Mouse (Mus musculus) G1E (cell line): ENCODE measurements around the gene Krt6a. TPM values are rescaled to one million over a fixed set of nuclear protein-coding genes. Genes with fewer than 3 reads are reported as not detected.

Experiments
- ATAC-seq: 2 replicates; pipeline ENCODE4 v1.8.0; 2016; ENCODE audit warnings: mild to moderate bottlenecking; ENCODE audit not compliant: insufficient number of reproducible peaks, poor library complexity, low FRiP score, severe bottlenecking; ENCODE audit errors: extremely low read depth
- DNase-seq: peaks from one replicate; pipeline ENCODE4 v3.0.0; 2012; ENCODE audit warnings: low spot score
- H3K27me3 ChIP-seq: 2 replicates; pipeline ENCODE4 v1.6.1; 2012; ENCODE audit warnings: mild to moderate bottlenecking, low read length, inconsistent platforms; ENCODE audit not compliant: insufficient read depth
- H3K36me3 ChIP-seq: replicated peaks from 2 replicates; pipeline ENCODE3; 2012; ENCODE audit warnings: mild to moderate bottlenecking, inconsistent platforms
- H3K4me1 ChIP-seq: 2 replicates; pipeline ENCODE4 v1.6.1; 2012; ENCODE audit warnings: low read depth, low read length, inconsistent platforms, mixed read lengths; ENCODE audit not compliant: insufficient read depth
- H3K4me3 ChIP-seq: 2 replicates; pipeline ENCODE4 v1.5.1; 2012; ENCODE audit warnings: low read depth, mild to moderate bottlenecking, inconsistent platforms, low read length, moderate library complexity, mixed read lengths
- H3K9me3 ChIP-seq: replicated peaks from 2 replicates; pipeline ENCODE4 v1.6.1; 2012; ENCODE audit warnings: inconsistent platforms
- CTCF ChIP-seq: IDR thresholded peaks from 2 replicates; pipeline ENCODE4 v1.5.1; 2012; ENCODE audit warnings: low read depth, low read length, inconsistent platforms, mixed read lengths
- GATA1 ChIP-seq: IDR thresholded peaks from 2 replicates; pipeline ENCODE4 v1.6.1; 2012; ENCODE audit warnings: borderline replicate concordance, low read length, inconsistent platforms, mixed read lengths
- GATA2 ChIP-seq: IDR thresholded peaks from 2 replicates; pipeline ENCODE4 v1.6.1; 2012; ENCODE audit warnings: low read depth, low read length, inconsistent platforms, borderline replicate concordance
- POLR2AphosphoS5 ChIP-seq: IDR thresholded peaks from 2 replicates; pipeline ENCODE4 v1.6.1; 2012; ENCODE audit warnings: low read depth, low read length, inconsistent platforms; ENCODE audit not compliant: insufficient replicate concordance
- TAL1 ChIP-seq: conservative IDR thresholded peaks from 2 replicates; pipeline ENCODE4 v1.6.1; 2012; ENCODE audit warnings: low read depth, low read length, inconsistent platforms, mixed read lengths
- polyA plus RNA-seq: library from polyadenylated mRNA; stranded (reverse); fragments of >175 nt; gene quantifications from 2 replicates; pipeline ENCODE4 v1.2.3, GENCODE M21; 2012
- total RNA-seq, 2 experiments: library from RNA; stranded (forward) in 1 of 2; stranded (reverse) in 1 of 2; fragments of 200-1000 nt in 1 of 2; fragments of >200 nt in 1 of 2; fragmentation: Nextera tagmentation in 1 of 2; gene quantifications; 2 replicates each; pipeline ENCODE4 v1.2.3; 2014 to 2017

Gene Krt6a
- not detected in 2 replicates for total RNA-seq (2014; fragmentation: Nextera tagmentation)
- not detected in 2 replicates for total RNA-seq (2017)
- not detected in 2 replicates for polyA plus RNA-seq

- no peak for DNase-seq
- Histone ChIP-seq H3K9me3 (peaks cover 22% of the 10 kb centered on the region), H3K27me3 (no peaks in the 10 kb centered on the region), H3K4me3 (no peak within 1 kb of the TSS), H3K4me1 (no peaks in the 10 kb centered on the region), H3K36me3 (no peaks in the 10 kb centered on the region)
- no peak for TF ChIP-seq GATA1
- no peak for TF ChIP-seq POLR2AphosphoS5
- no peak for TF ChIP-seq CTCF
- TF ChIP-seq TAL1: no peak
- no peak for TF ChIP-seq GATA2
- no peak for ATAC-seq
Measured at GRCm38 (mm10) chr15:101694207-101694606, at the start of gene Krt6a. Krt6a (minus strand) TSS chr15:101694307.

GRCm38 (mm10) chr15:101742711-101743110 lies 48.6 kb upstream of the Krt6a start, which contains the start of gene Krt71:
Krt71 (minus strand) TSS chr15:101743109.
- Histone ChIP-seq H3K9me3 (peaks cover 44% of the 10 kb centered on the region), H3K27me3 (no peaks in the 10 kb centered on the region; the same call in 1 of the 2 replicates), H3K4me1 (no peaks in the 10 kb centered on the region), H3K4me3 (no peak within 1 kb of the TSS), H3K36me3 (no peaks in the 10 kb centered on the region)
- no peak for DNase-seq
- TF ChIP-seq POLR2AphosphoS5 (no peak), GATA1 (no peak), TAL1 (no peak), CTCF (no peak)
- ATAC-seq: no peak

DNA sequence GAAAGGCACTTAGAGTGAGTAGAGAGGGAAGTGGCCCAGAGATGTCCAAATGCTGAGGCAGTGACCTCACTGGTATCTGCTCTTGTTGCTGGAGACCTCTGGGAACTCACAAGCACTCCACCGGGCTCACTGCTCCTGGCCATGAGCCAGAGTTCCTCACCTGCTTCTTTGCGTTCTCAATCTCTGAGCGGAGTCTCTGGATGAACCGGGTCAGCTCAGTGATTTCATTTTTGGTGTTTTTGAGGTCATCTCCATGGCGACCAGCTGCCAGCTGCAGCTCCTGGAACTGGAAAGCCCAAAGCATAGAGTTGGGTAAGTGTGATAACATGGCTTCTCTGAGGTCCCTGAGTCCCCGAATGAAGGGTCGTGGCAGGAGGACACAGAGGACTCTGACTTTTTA lies 43.7 kb upstream of the Krt6a start:
- ATAC-seq (no peak), DNase-seq (no peak)
- H3K36me3 ChIP-seq: no peaks in the 10 kb centered on the region
- no peaks in the 10 kb centered on the region for H3K27me3 ChIP-seq
- TF ChIP-seq CTCF (no peak), POLR2AphosphoS5 (no peak), GATA2 (no peak), GATA1 (no peak), TAL1 (no peak)
- peaks cover 49% of the 10 kb centered on the region for H3K9me3 ChIP-seq
- no peak overlapping the region for H3K4me3 ChIP-seq
- no peaks in the 10 kb centered on the region for H3K4me1 ChIP-seq

DNA sequence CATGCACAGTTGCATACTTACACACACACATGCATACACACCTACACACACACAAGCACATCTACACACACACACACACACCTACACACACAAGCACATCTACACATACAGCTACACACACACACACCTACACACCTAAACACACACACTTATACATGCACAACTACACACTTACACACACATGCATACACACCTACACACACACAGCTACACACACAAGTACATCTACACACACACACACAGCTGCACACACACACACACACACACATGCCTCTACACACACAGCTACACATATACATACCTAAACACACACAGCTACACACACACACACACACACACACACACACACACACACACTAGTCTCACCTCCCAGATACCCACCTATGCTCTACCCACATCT lies 36.5 kb upstream of the Krt6a start:
- Histone ChIP-seq H3K36me3 (no peaks in the 10 kb centered on the region), H3K4me1 (no peaks in the 10 kb centered on the region), H3K27me3 (no peaks in the 10 kb centered on the region), H3K4me3 (no peak overlapping the region), H3K9me3 (peaks cover 36% of the 10 kb centered on the region)
- TF ChIP-seq TAL1 (no peak), CTCF (no peak), POLR2AphosphoS5 (no peak), GATA1 (no peak), GATA2 (no peak)
- no peak for DNase-seq
- no peak for ATAC-seq

GRCm38 (mm10) chr15:101724686-101725085 lies 30.6 kb upstream of the Krt6a start:
- DNase-seq (no peak), ATAC-seq (no peak)
- H3K36me3 ChIP-seq: no peaks in the 10 kb centered on the region
- no peaks in the 10 kb centered on the region for H3K27me3 ChIP-seq
- H3K4me1 ChIP-seq: no peaks in the 10 kb centered on the region
- H3K9me3 ChIP-seq: peaks cover 31% of the 10 kb centered on the region
- no peak overlapping the region for H3K4me3 ChIP-seq
- TF ChIP-seq GATA2 (no peak), TAL1 (no peak), GATA1 (no peak)

- Histone ChIP-seq H3K4me1 (no peaks in the 10 kb centered on the region), H3K36me3 (no peaks in the 10 kb centered on the region), H3K4me3 (no peak overlapping the region), H3K27me3 (no peaks in the 10 kb centered on the region), H3K9me3 (peaks cover 45% of the 10 kb centered on the region)
- DNase-seq (no peak), ATAC-seq (no peak)
- TF ChIP-seq GATA2 (no peak), POLR2AphosphoS5 (no peak), TAL1 (no peak), CTCF (no peak), GATA1 (no peak)
Measured at GRCm38 (mm10) chr15:101715831-101716230, 21.7 kb upstream of the Krt6a start.

- ATAC-seq: no peak
- TF ChIP-seq POLR2AphosphoS5: no peak
- no peak for TF ChIP-seq TAL1
- no peak for TF ChIP-seq CTCF
- TF ChIP-seq GATA1: no peak
Measured at GRCm38 (mm10) chr15:101714356-101714755, 20.2 kb upstream of the Krt6a start.

More at GRCm38 (mm10) chr15:101714356-101714755, 20.2 kb upstream of the Krt6a start:
- Histone ChIP-seq H3K9me3 (peaks cover 51% of the 10 kb centered on the region), H3K4me1 (no peaks in the 10 kb centered on the region), H3K4me3 (no peak overlapping the region), H3K36me3 (no peaks in the 10 kb centered on the region), H3K27me3 (no peaks in the 10 kb centered on the region)
- DNase-seq: no peak
